Mouse (Mus musculus) CH12.LX (cell line): ENCODE data around the gene Tex29.

Source experiments
- CHD2 ChIP-seq: IDR thresholded peaks from 2 replicates; pipeline ENCODE4 v1.6.1; 2011; ENCODE audit warnings: low read length, improper control_type of control experiment
- CTCF ChIP-seq, 2 experiments: IDR thresholded peaks in 1 of 2; conservative IDR thresholded peaks in 1 of 2; 2 replicates each; pipeline ENCODE4 v1.5.1; 2011 to 2012; ENCODE audit warnings: low read depth in 2 of 2, low read length in 2 of 2, improper control_type of control experiment in 1 of 2, inconsistent platforms in 1 of 2, mild to moderate bottlenecking in 1 of 2, moderate library complexity in 1 of 2
- E2F4 ChIP-seq: IDR thresholded peaks from 2 replicates; pipeline ENCODE4 v1.6.1; 2011; ENCODE audit warnings: low read depth, low read length, improper control_type of control experiment; ENCODE audit not compliant: insufficient replicate concordance
- EP300 ChIP-seq: IDR thresholded peaks from 2 replicates; pipeline ENCODE4 v1.6.1; 2011; ENCODE audit warnings: low read length, improper control_type of control experiment
- HCFC1 ChIP-seq: IDR thresholded peaks from 2 replicates; pipeline ENCODE4 v1.6.1; 2012; ENCODE audit warnings: low read depth, mild to moderate bottlenecking, inconsistent platforms, low read length, improper control_type of control experiment
- IRF4 ChIP-seq: IDR thresholded peaks from 2 replicates; pipeline ENCODE4 v1.6.1; 2014; ENCODE audit warnings: low read depth, mild to moderate bottlenecking, inconsistent platforms, low read length, improper control_type of control experiment
- MAFK ChIP-seq: IDR thresholded peaks from 2 replicates; pipeline ENCODE4 v1.6.1; 2011; ENCODE audit warnings: low read length, improper control_type of control experiment; ENCODE audit not compliant: insufficient replicate concordance
- MAX ChIP-seq: IDR thresholded peaks from 2 replicates; pipeline ENCODE4 v1.6.1; 2011; ENCODE audit warnings: low read length, improper control_type of control experiment
- POLR2A ChIP-seq: IDR thresholded peaks from 2 replicates; pipeline ENCODE4 v1.6.1; 2011; ENCODE audit warnings: low read depth, mild to moderate bottlenecking, improper control_type of control experiment, low read length
- ZMIZ1 ChIP-seq: IDR thresholded peaks from 2 replicates; pipeline ENCODE4 v1.6.1; 2012; ENCODE audit warnings: low read depth, mild to moderate bottlenecking, inconsistent platforms, low read length, improper control_type of control experiment

DNA sequence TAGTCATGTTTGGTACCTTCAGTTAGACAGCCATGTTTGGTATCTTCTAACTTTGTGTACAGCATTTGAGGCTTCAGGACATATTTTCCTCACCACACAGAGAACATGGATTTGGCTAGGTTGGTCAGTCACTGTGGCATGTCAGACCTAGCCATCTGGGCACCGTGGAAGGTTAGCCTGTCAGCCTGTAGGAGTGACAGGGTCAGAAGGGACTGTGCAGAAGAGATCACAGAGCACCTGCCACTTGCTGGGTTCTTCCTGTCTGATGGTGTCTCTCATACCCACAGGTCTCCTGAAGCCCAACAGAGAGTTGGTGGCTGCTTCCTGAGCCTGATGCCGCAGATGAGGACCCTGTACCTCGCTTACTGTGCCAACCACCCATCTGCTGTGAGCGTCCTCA, 35.4 kb upstream of the Tex29 start:
- TF ChIP-seq POLR2A = no peak
- no peak for TF ChIP-seq CTCF (conservative IDR thresholded peaks at IDR 0.05 in 1 of 2, IDR thresholded peaks at IDR 0.05 in 1 of 2; ENCODE audit: low read depth in 2 of 2, low read length in 2 of 2)
- no peak for TF ChIP-seq CHD2
- no peak for TF ChIP-seq E2F4
- no peak for TF ChIP-seq MAX
- no peak for TF ChIP-seq ZMIZ1
- no peak for TF ChIP-seq IRF4
- no peak for TF ChIP-seq MAFK
- TF ChIP-seq EP300 = no peak
- TF ChIP-seq HCFC1 = no peak
